Mouse (Mus musculus): ENCODE measurements around the gene Dhrs13. TPM values are rescaled to one million over a fixed set of nuclear protein-coding genes. Genes with fewer than 3 reads are reported as not detected.

Dhrs13 gene
- polyA plus RNA-seq, 1 experiment from 2014 or later: 24.5 TPM

- WGBS: 92% methylated on average over 2 of the region's 2 CpGs
- H3K27ac ChIP-seq: no peak overlapping the region
- ATAC-seq (ENCODE audit: low FRiP score, low read depth): no peak
- H3K4me2 ChIP-seq (replicated peaks): no peak overlapping the region
- no peaks in the 10 kb centered on the region for H3K27me3 ChIP-seq (replicated peaks)
- H3K4me3 ChIP-seq: no peak overlapping the region
- no peaks in the 10 kb centered on the region for H3K9me3 ChIP-seq
- H3K4me1 ChIP-seq: 0 out of 2 replicates have a peak, but pooled peaks cover 3% of the 10 kb centered on the region
- H3K9ac ChIP-seq: no peak overlapping the region
- peaks cover 62% of the 10 kb centered on the region for H3K36me3 ChIP-seq
Measured at GRCm38 (mm10) chr11:78074277-78074652, 42.2 kb downstream of the Dhrs13 start.

- 89% methylated on average over 4 of the region's 4 CpGs for WGBS
- Histone ChIP-seq H3K9me3 (no peaks in the 10 kb centered on the region), H3K36me3 (peaks cover 62% of the 10 kb centered on the region), H3K4me2 (replicated peaks) (no peak overlapping the region), H3K9ac (no peak overlapping the region), H3K27me3 (replicated peaks) (no peaks in the 10 kb centered on the region), H3K4me1 (peaks cover 6% of the 10 kb centered on the region; the same call in 1 of the 2 replicates), H3K27ac (no peak overlapping the region), H3K4me3 (no peak overlapping the region)
- ATAC-seq (ENCODE audit: low FRiP score, low read depth): no peak
Measured at GRCm38 (mm10) chr11:78074666-78075065, 42.6 kb downstream of the Dhrs13 start.

DNA sequence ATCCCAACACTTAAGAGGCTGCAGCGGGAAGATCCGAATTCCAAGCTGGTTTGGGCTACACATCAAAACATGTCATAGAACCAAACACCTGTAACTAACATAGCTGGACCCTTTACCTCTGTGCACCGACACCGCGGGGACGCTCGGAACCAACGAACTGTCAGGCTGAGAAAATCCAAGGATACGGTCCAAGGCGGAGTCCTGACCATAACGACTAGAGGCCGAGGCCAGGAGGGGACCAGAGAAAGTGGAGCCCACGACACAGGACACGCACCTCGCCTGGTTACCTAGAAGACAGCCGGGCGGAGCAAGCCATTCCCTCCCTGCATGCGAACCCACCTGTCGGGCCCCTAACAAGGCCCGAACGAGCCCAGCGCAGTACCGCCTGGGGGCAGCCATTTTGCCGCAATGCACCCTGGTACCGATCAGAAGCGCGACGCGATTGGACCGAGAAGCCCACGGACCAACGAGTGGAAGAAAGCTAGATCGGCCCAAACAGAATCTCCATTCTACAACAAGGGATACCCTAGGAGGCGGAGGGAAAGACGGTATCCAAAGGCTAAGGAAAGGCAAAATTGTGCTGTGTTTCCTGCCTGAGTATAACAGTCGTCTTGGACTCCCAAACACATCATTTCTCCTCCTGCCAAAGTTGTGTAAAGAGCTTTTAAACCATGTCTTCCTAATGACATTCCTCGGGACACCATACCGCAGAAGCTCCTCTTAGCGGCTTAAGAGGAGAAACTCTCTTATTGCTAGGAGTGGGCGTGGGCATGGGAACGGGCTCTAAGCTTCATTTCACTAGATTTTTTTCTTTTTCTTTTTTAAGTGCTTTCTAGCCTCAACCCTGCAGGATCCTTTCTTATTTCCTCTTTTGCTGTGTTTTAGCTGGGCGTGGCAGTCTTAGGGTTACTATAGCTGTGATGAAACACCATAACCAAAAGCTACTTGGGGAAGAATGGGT is 48.2 kb downstream of the Dhrs13 start, which contains the start of gene Eral1:
TSS of gene Eral1 (minus strand) at position 423 of the 961 bp plus-strand sequence.
- Histone ChIP-seq H3K36me3 (peaks cover 20% of the 10 kb centered on the region), H3K9ac (peak within 1 kb of the TSS; percentile 75), H3K27ac (no peak within 1 kb of the TSS), H3K4me1 (peaks cover 7% of the 10 kb centered on the region; the same call in 1 of the 2 replicates), H3K27me3 (replicated peaks) (no peaks in the 10 kb centered on the region), H3K4me3 (peak within 1 kb of the TSS; percentile 87), H3K4me2 (replicated peaks) (peak within 1 kb of the TSS; percentile 68), H3K9me3 (no peaks in the 10 kb centered on the region)
- WGBS: 2% methylated on average over 42 of the region's 42 CpGs
- ATAC-seq (ENCODE audit: low FRiP score, low read depth): peak; percentile 77

DNA sequence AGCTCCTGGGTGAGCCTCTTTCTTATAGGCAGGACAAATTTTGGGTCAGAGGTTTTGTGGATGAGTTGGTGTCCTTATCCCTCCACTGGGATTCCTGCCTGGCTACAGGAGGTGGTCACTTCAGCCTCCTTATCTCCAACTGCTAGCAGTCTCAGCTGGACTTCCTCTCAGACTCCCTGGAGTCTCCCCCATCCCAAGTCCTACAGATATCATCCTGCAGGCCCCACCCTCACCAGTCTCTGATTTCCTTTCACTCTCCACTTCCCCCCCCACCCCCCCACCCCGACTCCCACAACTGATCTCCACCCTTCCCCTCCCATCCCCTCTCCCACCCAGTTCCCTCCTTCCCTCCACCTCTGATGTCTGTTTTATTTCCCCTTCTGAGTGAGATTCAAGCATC is 51.5 kb downstream of the Dhrs13 start:
- no peak overlapping the region for H3K4me2 ChIP-seq (replicated peaks)
- ATAC-seq (ENCODE audit: low FRiP score, low read depth): no peak
- H3K27ac ChIP-seq: no peak overlapping the region
- no peaks in the 10 kb centered on the region for H3K36me3 ChIP-seq
- H3K4me3 ChIP-seq: no peak overlapping the region
- peaks cover 7% of the 10 kb centered on the region; the same call in 1 of the 2 replicates for H3K4me1 ChIP-seq
- no peak overlapping the region for H3K9ac ChIP-seq
- WGBS: 33% methylated on average over 1 of the region's 1 CpGs
- no peaks in the 10 kb centered on the region for H3K27me3 ChIP-seq (replicated peaks)
- no peaks in the 10 kb centered on the region for H3K9me3 ChIP-seq

GRCm38 (mm10) chr11:78086925-78087479 is 54.9 kb downstream of the Dhrs13 start:
- WGBS: 80% methylated on average over 4 of the region's 4 CpGs
- H3K27me3 ChIP-seq (replicated peaks): no peaks in the 10 kb centered on the region
- H3K4me1 ChIP-seq: no peaks in the 10 kb centered on the region
- no peak overlapping the region for H3K4me3 ChIP-seq
- no peak overlapping the region for H3K9ac ChIP-seq
- no peak for ATAC-seq (ENCODE audit: low FRiP score, low read depth)
- H3K27ac ChIP-seq: no peak overlapping the region
- no peaks in the 10 kb centered on the region for H3K9me3 ChIP-seq
- H3K4me2 ChIP-seq (replicated peaks): no peak overlapping the region
- no peaks in the 10 kb centered on the region for H3K36me3 ChIP-seq

MicroRNAs encoded within 50 kb of the gene (microRNA counts, 519-probe panel; counts per million panel counts)
- microRNA mmu-miR-144 (342 counts per million, percentile 67 among the panel's probes with 10 or more counts), microRNA mmu-miR-451 (342 counts per million, percentile 67 among the panel's probes with 10 or more counts)

Small RNAs within 50 kb of the gene (microRNA-seq; reads per million reads assigned to microRNA genes)
- gene Mir144 (15.5 reads per million, percentile 26 among the genes with 10 or more reads in this experiment), gene Mir451a (not detected), gene Mir451b (not detected)

Other genes starting within 250 kb of the Dhrs13 start
- gene Gm10277, start 244.5 kb upstream of the Dhrs13 start, polyA plus RNA-seq (2016; fragmentation: Nextera tagmentation; extraction: Ambion mirVana): 2.4 and 2.7 TPM in 2 replicates
- 2.7 and 4.7 TPM in 2 replicates for gene Pipox, start 138.2 kb upstream of the Dhrs13 start, polyA plus RNA-seq (2016; fragmentation: Nextera tagmentation; extraction: Ambion mirVana)
- 48.5 and 51.4 TPM in 2 replicates for gene Sez6, start 101.5 kb upstream of the Dhrs13 start, polyA plus RNA-seq (2016; fragmentation: Nextera tagmentation; extraction: Ambion mirVana)
- 29.5 and 29.7 TPM in 2 replicates for gene Phf12, start 49.5 kb upstream of the Dhrs13 start, polyA plus RNA-seq (2016; fragmentation: Nextera tagmentation; extraction: Ambion mirVana)
- gene Flot2, start 5.7 kb downstream of the Dhrs13 start, polyA plus RNA-seq (2016; fragmentation: Nextera tagmentation; extraction: Ambion mirVana): 74.8 and 81.0 TPM in 2 replicates
- 29.7 and 32.4 TPM in 2 replicates for gene Eral1, start 48.1 kb downstream of the Dhrs13 start, polyA plus RNA-seq (2016; fragmentation: Nextera tagmentation; extraction: Ambion mirVana)
- gene Fam222b, start 62.4 kb downstream of the Dhrs13 start, polyA plus RNA-seq (2016; fragmentation: Nextera tagmentation; extraction: Ambion mirVana): 25.3 and 27.9 TPM in 2 replicates
- 153 and 174 TPM in 2 replicates for gene Traf4, start 133.3 kb downstream of the Dhrs13 start, polyA plus RNA-seq (2016; fragmentation: Nextera tagmentation; extraction: Ambion mirVana)
- 10.2 and 11.1 TPM in 2 replicates for gene Nek8, start 144.4 kb downstream of the Dhrs13 start, polyA plus RNA-seq (2016; fragmentation: Nextera tagmentation; extraction: Ambion mirVana)
- 8.2 and 10.5 TPM in 2 replicates for gene Tlcd1, start 144.4 kb downstream of the Dhrs13 start, polyA plus RNA-seq (2016; fragmentation: Nextera tagmentation; extraction: Ambion mirVana)
- 895 and 982 TPM in 2 replicates for gene Rpl23a, start 151.3 kb downstream of the Dhrs13 start, polyA plus RNA-seq (2016; fragmentation: Nextera tagmentation; extraction: Ambion mirVana)
- 71.0 and 76.5 TPM in 2 replicates for gene Rab34, start 156.2 kb downstream of the Dhrs13 start, polyA plus RNA-seq (2016; fragmentation: Nextera tagmentation; extraction: Ambion mirVana)
- 2.5 and 2.9 TPM in 2 replicates for gene Proca1, start 161.1 kb downstream of the Dhrs13 start, polyA plus RNA-seq (2016; fragmentation: Nextera tagmentation; extraction: Ambion mirVana)
- gene Sdf2, start 213.5 kb downstream of the Dhrs13 start, polyA plus RNA-seq (2016; fragmentation: Nextera tagmentation; extraction: Ambion mirVana): 59.8 and 60.8 TPM in 2 replicates
- gene Supt6, start 213.7 kb downstream of the Dhrs13 start, polyA plus RNA-seq (2016; fragmentation: Nextera tagmentation; extraction: Ambion mirVana): 34.0 and 40.5 TPM in 2 replicates
- 64.9 and 72.4 TPM in 2 replicates for gene 2610507B11Rik, start 229.5 kb downstream of the Dhrs13 start, polyA plus RNA-seq (2016; fragmentation: Nextera tagmentation; extraction: Ambion mirVana)